Comparison of ENCODE assay signal across 14 mouse cellular contexts in genomic region chr4:87026311-87027151, GRCm38 (mm10).
DNase-seq lines count a peak whose midpoint lies in the region; ATAC-seq and TF ChIP-seq lines count a peak whose summit lies in the region.
"Had no signal": no experiment of that assay in that cellular context is flagged by ENCODE, and none has a peak within 500 bp of the region (broad histone marks: within the 10 kb centered on the region; RNA-seq: fewer than 3 reads in every experiment).

No protein-coding gene starts in this region.

- no peaks in the 10 kb centered on the region for H3K27me3 ChIP-seq in heart, embryonic 12.5 days (replicated peaks)
- no peaks in the 10 kb centered on the region for H3K27me3 ChIP-seq in cerebellum, adult 2 months (ENCODE audit: control insufficient read depth, insufficient read depth, low read length)
- no peaks in the 10 kb centered on the region for H3K27me3 ChIP-seq in hindbrain, embryonic 10.5 days (ENCODE audit: insufficient read depth, poor library complexity, severe bottlenecking)
- no peaks in the 10 kb centered on the region for H3K27me3 ChIP-seq in stomach, postnatal 0 days (ENCODE audit: control insufficient read depth, insufficient read depth, low read length)
- H3K27me3 ChIP-seq: CH12.LX; embryonic facial prominence, embryonic 13.5 days; heart, embryonic 13.5 days; liver, embryonic 13.5 days had no signal

- WGBS in heart, embryonic 12.5 days: 61% methylated on average over 14 of the region's 14 CpGs
- 19% methylated on average over 14 of the region's 14 CpGs for WGBS in cerebellum, adult 2 months
- WGBS in hindbrain, embryonic 10.5 days: 72% methylated on average over 14 of the region's 14 CpGs
- WGBS in stomach, postnatal 0 days: 75% methylated on average over 14 of the region's 14 CpGs

- TF ChIP-seq EP300 in stomach, postnatal 0 days (optimal IDR thresholded peaks at IDR 0.05): no peak

- no peak overlapping the region for H3K9ac ChIP-seq in heart, embryonic 12.5 days
- H3K9ac ChIP-seq in stomach, postnatal 0 days (ENCODE audit: low read length): no peak overlapping the region
- H3K9ac ChIP-seq: embryonic facial prominence, embryonic 13.5 days; heart, embryonic 13.5 days; liver, embryonic 13.5 days had no signal

- TF ChIP-seq CTCF in cerebellum, adult 2 months (IDR thresholded peaks at IDR 0.05; ENCODE audit: borderline replicate concordance, insufficient read depth, low read depth, low read length): no peak
- TF ChIP-seq CTCF in stomach, postnatal 0 days (IDR thresholded peaks at IDR 0.05; ENCODE audit: low read depth): no peak

- no peak overlapping the region for H3K4me2 ChIP-seq in heart, embryonic 12.5 days
- H3K4me2 ChIP-seq in stomach, postnatal 0 days (replicated peaks; ENCODE audit: low read depth): no peak overlapping the region
- H3K4me2 ChIP-seq: embryonic facial prominence, embryonic 13.5 days; heart, embryonic 13.5 days; liver, embryonic 13.5 days had no signal

- peak; percentile 4 to 18 for DNase-seq in heart, adult 18-20 months
- peak; percentile 22 for DNase-seq in 3134 (ENCODE audit: extremely low read depth, insufficient read length, low spot score)
- peak; percentile 65 to 72 for DNase-seq in cerebellum, adult 2 months
- DNase-seq in hindbrain, embryonic 10.5 days (ENCODE audit: low spot score): no peak
- DNase-seq in stomach, postnatal 0 days (ENCODE audit: low spot score): no peak
- no peak for DNase-seq in spleen, adult 12 weeks (ENCODE audit: low spot score)
- DNase-seq in frontal cortex, postnatal 25 days (ENCODE audit: low spot score in 2 of 2): no peak
- DNase-seq: kidney, postnatal 4 days; liver, embryonic 13.5 days; right cerebral cortex, postnatal 14 days had no signal

- no peak overlapping the region for H3K27ac ChIP-seq in heart, embryonic 12.5 days (ENCODE audit: poor library complexity, severe bottlenecking)
- H3K27ac ChIP-seq in cerebellum, adult 2 months (ENCODE audit: insufficient read depth, low read length): no peak overlapping the region
- H3K27ac ChIP-seq in hindbrain, embryonic 10.5 days: peak overlapping the region; percentile 12; the same call in 1 of the 2 replicates
- H3K27ac ChIP-seq in stomach, postnatal 0 days (replicated peaks): no peak overlapping the region
- H3K27ac ChIP-seq: embryonic facial prominence, embryonic 13.5 days; heart, embryonic 13.5 days; liver, embryonic 13.5 days had no signal

- no peaks in the 10 kb centered on the region for H3K9me3 ChIP-seq in heart, embryonic 12.5 days (replicated peaks)
- H3K9me3 ChIP-seq in hindbrain, embryonic 10.5 days: no peaks in the 10 kb centered on the region
- H3K9me3 ChIP-seq in stomach, postnatal 0 days (ENCODE audit: control insufficient read depth, low read length): no peaks in the 10 kb centered on the region
- H3K9me3 ChIP-seq: embryonic facial prominence, embryonic 13.5 days; heart, embryonic 13.5 days; liver, embryonic 13.5 days had no signal

- H3K4me3 ChIP-seq in heart, embryonic 12.5 days: no peak overlapping the region
- H3K4me3 ChIP-seq in cerebellum, adult 2 months (replicated peaks; ENCODE audit: insufficient read depth, low read depth, low read length): no peak overlapping the region
- H3K4me3 ChIP-seq in hindbrain, embryonic 10.5 days: no peak overlapping the region
- H3K4me3 ChIP-seq in stomach, postnatal 0 days (ENCODE audit: low read depth, low read length): no peak overlapping the region
- H3K4me3 ChIP-seq: embryonic facial prominence, embryonic 13.5 days; heart, embryonic 13.5 days; liver, embryonic 13.5 days had no signal

- TF ChIP-seq POLR2A in cerebellum, adult 2 months (IDR thresholded peaks at IDR 0.05; ENCODE audit: borderline replicate concordance, insufficient read depth, low read length): no peak

- ATAC-seq in heart, embryonic 12.5 days (ENCODE audit: insufficient number of reproducible peaks, low FRiP score): no peak
- no peak for ATAC-seq in stomach, postnatal 0 days (ENCODE audit: low FRiP score, low TSS enrichment)

- H3K4me1 ChIP-seq in heart, embryonic 12.5 days (replicated peaks): peaks cover 4% of the 10 kb centered on the region; the same call in 1 of the 2 replicates
- H3K4me1 ChIP-seq in cerebellum, adult 2 months (ENCODE audit: control insufficient read depth, insufficient read depth, low read length): peaks cover 6% of the 10 kb centered on the region
- 0 out of 2 replicates have a peak, but pooled peaks cover 5% of the 10 kb centered on the region for H3K4me1 ChIP-seq in hindbrain, embryonic 10.5 days (replicated peaks)
- H3K4me1 ChIP-seq in stomach, postnatal 0 days (replicated peaks; ENCODE audit: control insufficient read depth, insufficient read depth): no peaks in the 10 kb centered on the region
- H3K4me1 ChIP-seq: liver, embryonic 13.5 days had no signal

- no peaks in the 10 kb centered on the region; the same call in 1 of the 2 replicates for H3K36me3 ChIP-seq in heart, embryonic 12.5 days
- H3K36me3 ChIP-seq in hindbrain, embryonic 10.5 days: no peaks in the 10 kb centered on the region
- no peaks in the 10 kb centered on the region for H3K36me3 ChIP-seq in stomach, postnatal 0 days (ENCODE audit: control insufficient read depth, insufficient read depth, low read length)
- H3K36me3 ChIP-seq: embryonic facial prominence, embryonic 13.5 days; liver, embryonic 13.5 days had no signal

Comparison
In these comparisons a context has a peak if more than half of its experiments do, and no peak if none do; other contexts are left out.
1. DNase-seq: peak in heart, adult 18-20 months (2 of 2), 3134 (single experiment) and cerebellum, adult 2 months (2 of 2); none in hindbrain, embryonic 10.5 days (single experiment), stomach, postnatal 0 days (single experiment), spleen, adult 12 weeks (single experiment) and frontal cortex, postnatal 25 days (0 of 2).